Mouse (Mus musculus): ENCODE results near the gene Mast3. TPM values are rescaled to one million over a fixed set of nuclear protein-coding genes. Genes with fewer than 3 reads are reported as not detected.

The Mast3 gene
- polyA plus RNA-seq, 1 experiment from 2014 or later, result 18.2 TPM

- peak within 1 kb of the TSS; percentile 84 for H3K4me3 ChIP-seq (ENCODE audit: low read depth, low read length)
- H3K27ac ChIP-seq (ENCODE audit: low read depth, low read length), result peak within 1 kb of the TSS; percentile 67
- H3K4me2 ChIP-seq, result peak within 1 kb of the TSS; percentile 100
- DNase-seq (ENCODE audit: low spot score), result peak; percentile 92
- peaks cover 9% of the 10 kb centered on the region for H3K27me3 ChIP-seq (replicated peaks; ENCODE audit: control insufficient read depth, insufficient read depth, low read length)
- no peaks in the 10 kb centered on the region for H3K9me3 ChIP-seq (ENCODE audit: control insufficient read depth, low read length)
- peak; percentile 96 for ATAC-seq (replicated peaks; ENCODE audit: low FRiP score)
- H3K4me1 ChIP-seq (replicated peaks; ENCODE audit: control insufficient read depth, insufficient read depth, low read length), result peaks cover 28% of the 10 kb centered on the region
- no peaks in the 10 kb centered on the region; the same call in 1 of the 2 replicates for H3K36me3 ChIP-seq (ENCODE audit: control insufficient read depth, insufficient read depth, low read length)
- 7% methylated on average over 37 of the region's 37 CpGs for WGBS
- H3K9ac ChIP-seq (ENCODE audit: low read depth, low read length), result peak within 1 kb of the TSS; percentile 82
These were observed 50.6 kb downstream of the Mast3 start, which contains the start of gene Rab3a for GRCm38 (mm10) chr8:70754043-70754870. Rab3a (plus strand) TSS chr8:70754679.

GRCm38 (mm10) chr8:70753151-70753550 is 51.7 kb downstream of the Mast3 start:
- Histone ChIP-seq H3K36me3 (ENCODE audit: control insufficient read depth, insufficient read depth, low read length) (no peaks in the 10 kb centered on the region; the same call in 1 of the 2 replicates), H3K27ac (ENCODE audit: low read depth, low read length) (peak overlapping the region; percentile 67), H3K4me1 (replicated peaks; ENCODE audit: control insufficient read depth, insufficient read depth, low read length) (peaks cover 24% of the 10 kb centered on the region), H3K9me3 (ENCODE audit: control insufficient read depth, low read length) (no peaks in the 10 kb centered on the region), H3K4me2 (peak overlapping the region; percentile 68), H3K27me3 (replicated peaks; ENCODE audit: control insufficient read depth, insufficient read depth, low read length) (peaks cover 20% of the 10 kb centered on the region), H3K4me3 (ENCODE audit: low read depth, low read length) (peak overlapping the region; percentile 28), H3K9ac (ENCODE audit: low read depth, low read length) (peak overlapping the region; percentile 50)
- ATAC-seq (replicated peaks; ENCODE audit: low FRiP score) (no peak), DNase-seq (ENCODE audit: low spot score) (no peak)
- WGBS, result 13% methylated on average over 21 of the region's 21 CpGs

GRCm38 (mm10) chr8:70752000-70752764 is 52.7 kb downstream of the Mast3 start:
- Histone ChIP-seq H3K9me3 (ENCODE audit: control insufficient read depth, low read length) (no peaks in the 10 kb centered on the region), H3K4me2 (peak overlapping the region; percentile 68; the same call in 1 of the 2 replicates), H3K36me3 (ENCODE audit: control insufficient read depth, insufficient read depth, low read length) (no peaks in the 10 kb centered on the region; the same call in 1 of the 2 replicates), H3K4me1 (replicated peaks; ENCODE audit: control insufficient read depth, insufficient read depth, low read length) (peaks cover 24% of the 10 kb centered on the region), H3K27me3 (replicated peaks; ENCODE audit: control insufficient read depth, insufficient read depth, low read length) (peaks cover 30% of the 10 kb centered on the region), H3K27ac (ENCODE audit: low read depth, low read length) (peak overlapping the region; percentile 67; the same call in 1 of the 2 replicates), H3K9ac (ENCODE audit: low read depth, low read length) (no peak overlapping the region), H3K4me3 (ENCODE audit: low read depth, low read length) (no peak overlapping the region)
- 27% methylated on average over 11 of the region's 11 CpGs for WGBS
- ATAC-seq (replicated peaks; ENCODE audit: low FRiP score), result no peak
- no peak for DNase-seq (ENCODE audit: low spot score)

- H3K9me3 ChIP-seq (ENCODE audit: control insufficient read depth, low read length), result no peaks in the 10 kb centered on the region
- no peaks in the 10 kb centered on the region for H3K36me3 ChIP-seq (ENCODE audit: control insufficient read depth, insufficient read depth, low read length)
- no peak overlapping the region for H3K27ac ChIP-seq (ENCODE audit: low read depth, low read length)
- no peak overlapping the region for H3K9ac ChIP-seq (ENCODE audit: low read depth, low read length)
- no peak overlapping the region for H3K4me2 ChIP-seq
- H3K27me3 ChIP-seq (replicated peaks; ENCODE audit: control insufficient read depth, insufficient read depth, low read length), result peaks cover 49% of the 10 kb centered on the region
- 79% methylated on average over 13 of the region's 13 CpGs for WGBS
- H3K4me3 ChIP-seq (ENCODE audit: low read depth, low read length), result no peak overlapping the region
- DNase-seq (ENCODE audit: low spot score), result no peak
- ATAC-seq (replicated peaks; ENCODE audit: low FRiP score), result no peak
- peaks cover 19% of the 10 kb centered on the region for H3K4me1 ChIP-seq (replicated peaks; ENCODE audit: control insufficient read depth, insufficient read depth, low read length)
These were observed 54.6 kb downstream of the Mast3 start for GRCm38 (mm10) chr8:70750128-70750680.

- Histone ChIP-seq H3K4me3 (ENCODE audit: low read depth, low read length) (no peak overlapping the region), H3K36me3 (ENCODE audit: control insufficient read depth, insufficient read depth, low read length) (no peaks in the 10 kb centered on the region), H3K4me1 (replicated peaks; ENCODE audit: control insufficient read depth, insufficient read depth, low read length) (peaks cover 14% of the 10 kb centered on the region), H3K27ac (ENCODE audit: low read depth, low read length) (no peak overlapping the region), H3K27me3 (replicated peaks; ENCODE audit: control insufficient read depth, insufficient read depth, low read length) (peaks cover 59% of the 10 kb centered on the region), H3K9me3 (ENCODE audit: control insufficient read depth, low read length) (no peaks in the 10 kb centered on the region), H3K4me2 (no peak overlapping the region), H3K9ac (ENCODE audit: low read depth, low read length) (no peak overlapping the region)
- no peak for DNase-seq (ENCODE audit: low spot score)
- WGBS, result 73% methylated on average over 19 of the region's 19 CpGs
- no peak for ATAC-seq (replicated peaks; ENCODE audit: low FRiP score)
These were observed 55.7 kb downstream of the Mast3 start for GRCm38 (mm10) chr8:70749097-70749674.

GRCm38 (mm10) chr8:70748246-70749096 is 56.4 kb downstream of the Mast3 start:
- no peak for DNase-seq (ENCODE audit: low spot score)
- H3K36me3 ChIP-seq (ENCODE audit: control insufficient read depth, insufficient read depth, low read length), result no peaks in the 10 kb centered on the region
- no peak for ATAC-seq (replicated peaks; ENCODE audit: low FRiP score)
- no peak overlapping the region for H3K4me2 ChIP-seq
- no peak overlapping the region for H3K27ac ChIP-seq (ENCODE audit: low read depth, low read length)
- WGBS, result 74% methylated on average over 23 of the region's 23 CpGs
- peaks cover 14% of the 10 kb centered on the region for H3K4me1 ChIP-seq (replicated peaks; ENCODE audit: control insufficient read depth, insufficient read depth, low read length)
- H3K27me3 ChIP-seq (replicated peaks; ENCODE audit: control insufficient read depth, insufficient read depth, low read length), result peaks cover 66% of the 10 kb centered on the region
- no peak overlapping the region for H3K9ac ChIP-seq (ENCODE audit: low read depth, low read length)
- no peaks in the 10 kb centered on the region for H3K9me3 ChIP-seq (ENCODE audit: control insufficient read depth, low read length)
- H3K4me3 ChIP-seq (ENCODE audit: low read depth, low read length), result no peak overlapping the region

- no peak for DNase-seq (ENCODE audit: low spot score)
These were observed 57.5 kb downstream of the Mast3 start for GRCm38 (mm10) chr8:70747211-70747890.

More at GRCm38 (mm10) chr8:70747211-70747890, 57.5 kb downstream of the Mast3 start:
- WGBS, result 78% methylated on average over 18 of the region's 18 CpGs
- Histone ChIP-seq H3K27me3 (replicated peaks; ENCODE audit: control insufficient read depth, insufficient read depth, low read length) (peaks cover 77% of the 10 kb centered on the region), H3K4me1 (replicated peaks; ENCODE audit: control insufficient read depth, insufficient read depth, low read length) (peaks cover 10% of the 10 kb centered on the region; the same call in 1 of the 2 replicates), H3K4me2 (no peak overlapping the region), H3K9me3 (ENCODE audit: control insufficient read depth, low read length) (no peaks in the 10 kb centered on the region), H3K36me3 (ENCODE audit: control insufficient read depth, insufficient read depth, low read length) (no peaks in the 10 kb centered on the region), H3K4me3 (ENCODE audit: low read depth, low read length) (no peak overlapping the region), H3K9ac (ENCODE audit: low read depth, low read length) (no peak overlapping the region), H3K27ac (ENCODE audit: low read depth, low read length) (no peak overlapping the region)
- no peak for ATAC-seq (replicated peaks; ENCODE audit: low FRiP score)
